Mouse (Mus musculus) lung, embryonic 16.5 days (tissue): ENCODE results near the gene Fgf14. TPM values are rescaled to one million over a fixed set of nuclear protein-coding genes. Genes with fewer than 3 reads are reported as not detected.
"Not testable (repeated sequence)": the region's sequence is repeated elsewhere in the genome, so short reads cannot be mapped to it uniquely, and the experiment has no call there.

Experiments
- ATAC-seq: fragments of 200-750 bp; cut with Nextera tagmentation; 2 replicates; pipeline ENCODE4 v1.8.0; 2017; ENCODE audit warnings: low read depth, mild to moderate bottlenecking, moderate library complexity
- H3K27ac ChIP-seq: fragments of 300-500 bp; sonication (generic); 2 replicates; pipeline ENCODE4 v1.5.1; 2014; ENCODE audit warnings: mild to moderate bottlenecking, control low read depth, low read length
- H3K27me3 ChIP-seq: fragments of 300-500 bp; sonication (generic); 2 replicates; pipeline ENCODE4 v1.6.1; 2014; ENCODE audit warnings: low read depth, low read length, mixed read lengths; ENCODE audit not compliant: control insufficient read depth, insufficient read depth
- H3K36me3 ChIP-seq: fragments of 300-500 bp; sonication (generic); 2 replicates; pipeline ENCODE4 v1.6.1; 2014; ENCODE audit warnings: low read length; ENCODE audit not compliant: control insufficient read depth, insufficient read depth
- H3K4me1 ChIP-seq: fragments of 300-500 bp; sonication (generic); replicated peaks from 2 replicates; pipeline ENCODE4 v1.6.1; 2014; ENCODE audit warnings: low read length, mixed read lengths; ENCODE audit not compliant: control insufficient read depth, insufficient read depth
- H3K4me2 ChIP-seq: fragments of 300-500 bp; sonication (generic); 2 replicates; pipeline ENCODE4 v1.6.1; 2014; ENCODE audit warnings: low read depth, low read length, control low read depth
- H3K4me3 ChIP-seq: fragments of 300-500 bp; sonication (generic); 2 replicates; pipeline ENCODE4 v1.5.1; 2014; ENCODE audit warnings: mild to moderate bottlenecking, low read length, control low read depth
- H3K9ac ChIP-seq: fragments of 300-500 bp; sonication (generic); 2 replicates; pipeline ENCODE4 v1.6.1; 2014; ENCODE audit warnings: low read length, control low read depth
- H3K9me3 ChIP-seq: fragments of 300-500 bp; sonication (generic); 2 replicates; pipeline ENCODE4 v1.6.1; 2016; ENCODE audit warnings: low read length; ENCODE audit not compliant: control insufficient read depth
- WGBS: fragments of 180-500 bp; shearing (Covaris S2); extraction: QIAGEN DNeasy Blood & Tissue Kit; methylation state at CpG from one replicate; pipeline ENCODE4 v1.1.7; 2014; 5-methylcytosine and 5-hydroxymethylcytosine counted together
- polyA plus RNA-seq: library from polyadenylated mRNA; unstranded; fragments of >200 nt; fragmentation: Nextera tagmentation; extraction: Ambion mirVana; gene quantifications from 2 replicates; pipeline ENCODE4 v1.2.1, GENCODE M21; 2015

Gene Fgf14
- polyA plus RNA-seq, 1 experiment from 2014 or later: 0.65 TPM

GRCm38 (mm10) chr14:124512009-124512408, 164.9 kb downstream of the Fgf14 start:
- whole genome bisulfite sequencing: 83% methylated on average over 1 of the region's 1 CpGs
- Histone ChIP-seq H3K9me3 (no peaks in the 10 kb centered on the region), H3K4me3 (no peak overlapping the region), H3K4me2 (no peak overlapping the region), H3K27me3 (no peaks in the 10 kb centered on the region), H3K4me1 (no peaks in the 10 kb centered on the region), H3K9ac (no peak overlapping the region), H3K27ac (no peak overlapping the region), H3K36me3 (no peaks in the 10 kb centered on the region)
- ATAC-seq: no peak

GRCm38 (mm10) chr14:124488971-124489370, 188.0 kb downstream of the Fgf14 start:
- H3K4me2 ChIP-seq: no peak overlapping the region
- no peak overlapping the region for H3K4me3 ChIP-seq
- no peak for ATAC-seq
- H3K9ac ChIP-seq: no peak overlapping the region
- H3K27ac ChIP-seq: no peak overlapping the region
- no peaks in the 10 kb centered on the region for H3K36me3 ChIP-seq
- WGBS: 92% methylated on average over 1 of the region's 1 CpGs
- H3K4me1 ChIP-seq: no peaks in the 10 kb centered on the region
- no peaks in the 10 kb centered on the region for H3K27me3 ChIP-seq
- H3K9me3 ChIP-seq: no peaks in the 10 kb centered on the region

- no peak overlapping the region for H3K9ac ChIP-seq
- no peaks in the 10 kb centered on the region for H3K27me3 ChIP-seq
- no peak overlapping the region for H3K27ac ChIP-seq
- WGBS: 20% methylated on average over 1 of the region's 1 CpGs
- H3K9me3 ChIP-seq: no peaks in the 10 kb centered on the region
- H3K4me2 ChIP-seq: no peak overlapping the region
- H3K4me1 ChIP-seq: no peaks in the 10 kb centered on the region
- H3K36me3 ChIP-seq: no peaks in the 10 kb centered on the region
- no peak overlapping the region for H3K4me3 ChIP-seq
- 0 out of 2 replicates have a peak, but pooled peaks have one; percentile 12 for ATAC-seq
Observed at GRCm38 (mm10) chr14:124485261-124485660, 191.7 kb downstream of the Fgf14 start.

- Histone ChIP-seq H3K27ac (no peak overlapping the region), H3K9me3 (no peaks in the 10 kb centered on the region), H3K9ac (no peak overlapping the region), H3K4me3 (no peak overlapping the region), H3K27me3 (no peaks in the 10 kb centered on the region), H3K4me1 (no peaks in the 10 kb centered on the region), H3K4me2 (no peak overlapping the region), H3K36me3 (no peaks in the 10 kb centered on the region)
- ATAC-seq: no peak
- 47% methylated on average over 2 of the region's 2 CpGs for WGBS
Observed at GRCm38 (mm10) chr14:124474066-124474667, 202.8 kb downstream of the Fgf14 start.

GRCm38 (mm10) chr14:124470909-124471308, 206.0 kb downstream of the Fgf14 start:
- Histone ChIP-seq H3K9me3 (no peaks in the 10 kb centered on the region), H3K4me1 (no peaks in the 10 kb centered on the region), H3K4me3 (no peak overlapping the region), H3K4me2 (no peak overlapping the region), H3K36me3 (no peaks in the 10 kb centered on the region), H3K9ac (no peak overlapping the region), H3K27ac (no peak overlapping the region), H3K27me3 (no peaks in the 10 kb centered on the region)
- no peak for ATAC-seq
- 44% methylated on average over 2 of the region's 2 CpGs for WGBS

GRCm38 (mm10) chr14:124455120-124455519, 221.8 kb downstream of the Fgf14 start:
- Histone ChIP-seq H3K9ac (no peak overlapping the region), H3K36me3 (no peaks in the 10 kb centered on the region), H3K4me1 (no peaks in the 10 kb centered on the region), H3K4me2 (no peak overlapping the region), H3K9me3 (no peaks in the 10 kb centered on the region), H3K27ac (no peak overlapping the region), H3K4me3 (no peak overlapping the region), H3K27me3 (no peaks in the 10 kb centered on the region)
- no peak for ATAC-seq
- WGBS: 97% methylated on average over 1 of the region's 1 CpGs

- H3K9ac ChIP-seq: no peak overlapping the region
- no peak overlapping the region for H3K4me3 ChIP-seq
- no peak for ATAC-seq
- no peaks in the 10 kb centered on the region for H3K4me1 ChIP-seq
- no peak overlapping the region for H3K27ac ChIP-seq
- no peaks in the 10 kb centered on the region for H3K36me3 ChIP-seq
- no peaks in the 10 kb centered on the region for H3K9me3 ChIP-seq
- no peaks in the 10 kb centered on the region for H3K27me3 ChIP-seq
- WGBS: 64% methylated on average over 2 of the region's 2 CpGs
- H3K4me2 ChIP-seq: no peak overlapping the region
Observed at GRCm38 (mm10) chr14:124446096-124446840, 230.7 kb downstream of the Fgf14 start.

- Histone ChIP-seq H3K36me3 (no peaks in the 10 kb centered on the region), H3K9ac (no peak overlapping the region), H3K4me3 (no peak overlapping the region), H3K9me3 (no peaks in the 10 kb centered on the region), H3K27ac (no peak overlapping the region), H3K27me3 (no peaks in the 10 kb centered on the region), H3K4me2 (no peak overlapping the region), H3K4me1 (no peaks in the 10 kb centered on the region)
- ATAC-seq: no peak
Observed at GRCm38 (mm10) chr14:124444831-124445230, 232.1 kb downstream of the Fgf14 start.

- H3K4me2 ChIP-seq, H3K4me1 ChIP-seq, H3K9me3 ChIP-seq, H3K27me3 ChIP-seq, H3K4me3 ChIP-seq, H3K36me3 ChIP-seq, H3K9ac ChIP-seq, ATAC-seq, H3K27ac ChIP-seq: not testable (repeated sequence)
- WGBS: 12% methylated on average over 3 of the region's 3 CpGs
Observed at GRCm38 (mm10) chr14:124439298-124439697, 237.6 kb downstream of the Fgf14 start.
